Mouse (Mus musculus) skeletal muscle tissue, adult 2 months (tissue): ENCODE measurements around the gene Plekhj1.
"Not testable (repeated sequence)": the region's sequence is repeated elsewhere in the genome, so short reads cannot be mapped to it uniquely, and the experiment has no call there.

ENCODE experiments used
- DNase-seq: peaks from one replicate; pipeline ENCODE4 v3.0.0-alpha.2; 2012; ENCODE audit warnings: low read depth, low spot score

The Plekhj1 gene

DNA sequence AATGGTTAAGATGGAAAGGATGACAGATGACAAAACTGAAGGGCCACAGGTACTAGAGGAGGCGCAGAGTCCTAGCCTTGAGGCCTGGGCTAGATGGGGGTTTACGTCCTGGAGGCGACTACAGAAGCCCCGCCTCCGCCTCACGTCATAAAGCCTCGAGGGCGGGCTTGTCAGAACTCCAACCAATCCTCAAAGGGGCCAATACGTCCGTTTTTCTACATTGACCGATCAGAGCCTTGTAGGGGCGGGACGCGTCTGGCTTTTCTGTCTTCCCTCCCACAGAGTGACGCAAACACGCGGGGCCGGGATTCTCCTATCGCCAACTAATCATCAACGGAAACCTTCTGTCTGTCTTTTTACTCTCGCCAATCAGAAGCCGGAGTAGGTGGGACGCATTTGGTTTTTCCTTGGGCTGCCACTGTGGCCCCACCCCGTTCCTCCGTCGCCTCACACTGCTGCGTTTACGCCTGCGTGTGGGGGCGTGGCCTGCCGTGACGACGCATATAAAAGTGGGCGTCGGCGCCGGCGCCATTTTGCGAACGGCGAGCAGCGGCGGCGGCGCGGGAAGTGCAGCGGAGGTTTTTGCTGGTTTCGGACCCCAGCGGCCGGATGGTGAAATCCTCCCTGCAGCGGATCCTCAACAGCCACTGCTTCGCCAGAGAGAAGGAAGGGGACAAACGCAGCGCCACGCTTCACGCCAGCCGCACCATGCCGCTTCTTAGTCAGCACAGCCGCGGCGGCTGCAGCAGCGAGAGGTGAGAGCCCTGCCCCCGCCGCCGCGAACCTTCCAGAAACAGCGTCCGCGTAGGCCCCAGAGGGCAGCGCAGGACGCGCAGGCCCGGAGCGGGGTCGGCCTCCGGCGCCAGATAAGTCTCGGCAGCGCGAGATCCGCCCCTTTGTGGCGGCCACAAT, 28.0 kb upstream of the Plekhj1 start, which contains the start of gene Oaz1:
Gene Oaz1, plus strand, starts transcription at position 506 of the 912 bp plus-strand sequence.
- peak; percentile 100 for DNase-seq

- DNase-seq, result no peak
Measured at GRCm38 (mm10) chr10:80824827-80825226, 26.4 kb upstream of the Plekhj1 start.

GRCm38 (mm10) chr10:80823847-80824643, 25.6 kb upstream of the Plekhj1 start:
- DNase-seq, result no peak

GRCm38 (mm10) chr10:80823316-80823715, 24.9 kb upstream of the Plekhj1 start:
- DNase-seq, result no peak

DNA sequence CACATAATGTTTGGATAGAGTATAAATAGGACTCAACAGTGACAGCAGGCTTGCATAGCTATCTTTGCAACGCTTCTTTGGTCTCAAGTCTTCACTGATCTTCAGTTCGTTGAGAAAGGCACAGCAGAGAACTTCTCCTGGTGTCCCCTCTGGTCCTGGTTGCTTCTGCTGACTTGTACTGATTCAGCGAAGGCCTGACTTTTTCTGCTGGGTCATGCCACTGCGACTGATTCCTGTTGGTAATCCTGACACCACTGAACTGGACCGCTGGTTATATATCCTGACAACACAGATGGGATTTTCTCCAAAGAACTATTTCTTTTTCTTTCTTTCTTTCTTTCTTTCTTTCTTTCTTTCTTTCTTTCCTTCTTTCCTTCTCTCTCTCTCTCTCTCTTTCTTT, 24.1 kb upstream of the Plekhj1 start:
- DNase-seq, result no peak

- DNase-seq, result no peak
Measured at GRCm38 (mm10) chr10:80821991-80822390, 23.6 kb upstream of the Plekhj1 start.

- DNase-seq, result no peak
Measured at GRCm38 (mm10) chr10:80819406-80819805, 21.0 kb upstream of the Plekhj1 start.

GRCm38 (mm10) chr10:80818599-80819281, 20.3 kb upstream of the Plekhj1 start:
- DNase-seq, result no peak

DNA sequence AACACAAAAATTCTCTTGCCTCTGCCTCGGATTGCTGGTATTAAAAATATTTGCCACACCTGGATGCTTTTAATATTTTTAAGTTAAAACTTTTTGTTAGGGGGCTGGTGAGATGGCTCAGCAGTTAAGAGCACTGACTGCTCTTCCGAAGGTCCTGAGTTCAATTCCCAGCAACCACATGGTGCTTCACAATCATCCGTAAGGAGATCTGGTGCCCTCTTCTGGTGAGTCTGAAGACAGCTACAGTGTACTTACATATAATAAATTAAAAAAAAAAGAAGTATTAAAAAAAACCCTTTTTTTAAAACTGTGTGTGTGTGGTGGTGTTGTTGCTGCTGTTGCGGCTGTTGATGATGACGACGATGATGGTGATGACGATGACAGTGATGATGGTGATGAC, 19.5 kb upstream of the Plekhj1 start:
- not testable (repeated sequence) for DNase-seq

GRCm38 (mm10) chr10:80817164-80817563, 18.7 kb upstream of the Plekhj1 start:
- DNase-seq, result no peak

DNA sequence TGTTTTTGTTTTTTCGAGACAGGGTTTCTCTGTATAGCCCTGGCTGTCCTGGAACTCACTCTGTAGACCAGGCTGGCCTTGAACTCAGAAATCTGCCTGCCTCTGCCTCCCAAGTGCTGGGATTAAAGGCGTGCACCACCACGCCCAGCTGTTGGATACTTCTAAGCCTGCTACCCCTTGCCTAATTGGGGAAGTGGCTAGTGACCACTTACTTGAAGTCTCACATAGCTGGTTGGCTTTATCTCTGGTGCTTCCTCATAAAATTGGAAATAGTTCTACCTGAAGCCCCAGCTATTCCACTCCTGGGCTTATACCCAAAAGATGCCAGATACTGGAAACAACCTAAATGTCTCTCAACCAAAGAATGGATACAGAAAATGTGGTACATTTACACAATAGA, 17.9 kb upstream of the Plekhj1 start:
- DNase-seq, result not testable (repeated sequence)

DNA sequence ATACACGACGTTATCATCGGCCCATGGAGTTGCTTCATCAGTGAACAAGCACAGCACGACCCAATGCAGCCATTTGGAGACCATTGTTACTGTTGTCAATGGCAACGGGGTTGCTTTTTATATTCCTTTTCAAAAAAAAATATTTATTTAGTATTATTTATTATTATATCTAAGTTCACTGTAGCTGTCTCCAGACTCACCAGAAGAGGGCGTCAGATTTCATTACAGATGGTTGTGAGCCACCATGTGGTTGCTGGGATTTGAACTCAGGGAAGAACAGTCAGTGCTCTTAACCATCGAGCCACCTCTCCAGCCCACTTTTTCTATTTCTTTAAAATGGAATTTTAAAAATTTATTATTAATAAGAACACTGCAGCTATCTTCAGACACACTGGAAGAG, 16.4 kb upstream of the Plekhj1 start:
- no peak for DNase-seq

DNA sequence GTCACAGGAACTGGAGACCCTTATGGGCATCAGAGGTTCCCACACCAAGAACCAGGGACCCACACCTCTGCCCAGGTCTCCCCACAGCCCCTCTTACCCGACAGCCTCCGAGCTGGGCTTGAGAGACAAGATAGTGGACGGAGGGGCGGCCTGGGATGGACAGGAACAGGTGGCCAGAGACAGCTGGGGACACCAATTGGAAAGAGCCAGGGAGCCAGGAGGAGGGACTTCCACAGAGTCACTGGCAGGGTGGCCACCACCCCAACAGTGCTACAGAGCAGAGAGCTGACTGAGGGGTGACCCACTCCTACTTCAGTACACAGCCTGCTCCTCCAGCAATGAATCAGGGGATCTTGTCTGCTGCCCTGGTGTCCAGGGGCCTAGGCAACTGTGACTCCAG, 14.9 kb upstream of the Plekhj1 start, which contains the start of gene Jsrp1:
Gene Jsrp1, minus strand, starts transcription at position 133 of the 400 bp plus-strand sequence.
- DNase-seq, result peak; percentile 93

- peak; percentile 79 for DNase-seq
Measured at GRCm38 (mm10) chr10:80812391-80813041, 14.1 kb upstream of the Plekhj1 start.

- DNase-seq, result no peak
Measured at GRCm38 (mm10) chr10:80810084-80810483, 11.7 kb upstream of the Plekhj1 start.

DNA sequence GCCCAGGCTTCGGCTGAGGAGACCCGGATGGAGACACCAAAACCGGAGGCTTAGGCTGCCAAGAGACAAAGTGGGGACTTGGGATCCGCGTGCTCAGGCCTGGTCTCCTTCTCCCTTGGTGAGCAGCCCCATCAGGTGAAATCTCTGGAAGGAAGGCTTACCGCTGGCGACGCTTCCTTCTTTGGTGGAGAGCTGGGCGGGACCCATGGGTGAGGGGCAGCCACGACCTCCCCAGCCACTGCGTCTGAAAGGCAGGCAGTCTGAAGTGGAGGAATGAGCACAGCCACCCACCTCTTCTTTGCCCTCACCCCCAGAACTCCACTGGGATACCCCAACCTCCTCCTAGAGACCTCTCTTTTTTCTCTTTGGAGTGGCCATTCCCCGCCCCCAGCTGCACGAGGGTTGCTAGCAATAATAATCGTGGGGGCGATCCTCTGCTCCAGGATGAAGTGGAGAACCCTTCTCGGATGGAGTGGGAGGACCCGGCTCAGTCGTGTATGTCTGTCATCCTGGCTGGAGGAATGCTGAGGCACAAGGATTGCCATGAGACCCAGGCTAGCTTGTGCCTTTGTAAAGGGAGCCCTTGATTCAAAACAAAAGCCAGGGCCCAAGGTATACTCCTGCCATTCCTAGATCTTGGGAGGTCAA, 10.7 kb upstream of the Plekhj1 start:
- DNase-seq, result no peak

- DNase-seq, result no peak
Measured at GRCm38 (mm10) chr10:80808099-80808984, 9.9 kb upstream of the Plekhj1 start.

- DNase-seq, result peak; percentile 87
Measured at GRCm38 (mm10) chr10:80807057-80807627, 8.7 kb upstream of the Plekhj1 start.

DNA sequence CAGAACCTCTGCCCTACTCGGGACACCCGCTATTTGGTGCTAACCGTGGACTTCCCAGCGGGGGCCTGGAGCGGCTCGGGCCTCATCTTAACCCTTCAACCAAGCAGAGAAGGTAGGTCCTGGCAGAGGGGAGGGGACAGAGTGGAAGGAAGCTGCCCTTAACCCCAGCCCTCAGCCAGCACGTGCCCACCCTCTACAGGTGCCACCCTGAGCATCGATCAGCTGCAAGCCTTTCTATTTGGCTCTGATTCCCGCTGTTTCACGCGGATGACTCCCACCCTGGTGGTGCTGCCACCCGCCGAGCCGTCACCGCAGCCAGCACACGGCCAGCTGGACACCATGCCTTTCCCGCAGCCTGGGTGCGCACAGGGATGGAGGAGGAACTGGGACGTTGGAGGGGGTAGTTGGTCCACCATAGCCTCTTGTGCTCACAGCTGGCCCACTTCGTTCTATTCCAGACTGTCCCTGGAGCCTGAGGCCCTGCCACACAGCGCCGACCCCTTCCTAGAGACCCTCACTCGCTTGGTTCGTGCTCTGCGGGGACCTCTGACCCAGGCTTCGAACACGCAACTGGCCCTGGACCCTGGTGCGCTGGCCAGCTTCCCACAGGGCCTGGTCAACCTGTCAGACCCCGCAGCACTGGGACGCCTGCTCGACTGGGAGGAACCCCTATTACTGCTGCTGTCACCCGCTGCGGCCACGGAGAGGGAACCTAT, 8.1 kb upstream of the Plekhj1 start:
- DNase-seq, result no peak
